Mouse (Mus musculus) left cerebral cortex, postnatal 25 days (tissue): Measurements from ENCODE around the gene Tmem114. TPM values are rescaled to one million over a fixed set of nuclear protein-coding genes. Genes with fewer than 3 reads are reported as not detected.

Experiments
- DNase-seq, 2 experiments: peaks; one replicate each; pipeline ENCODE4 v3.0.0; 2022; ENCODE audit warnings: low spot score in 2 of 2, mixed read lengths in 1 of 2
- intact Hi-C: fragments of 180-260 bp; cut with DNase I; formaldehyde crosslinking; loops from one replicate; pipeline ENCODE4 v1.15.1; 2025
- total RNA-seq, 2 experiments: library from RNA; stranded (reverse); gene quantifications; 2 replicates each; pipeline ENCODE4 v1.2.3; 2021

The Tmem114 gene
- total RNA-seq, 2 experiments from 2014 or later: 2.7 to 3.4 TPM

DNA sequence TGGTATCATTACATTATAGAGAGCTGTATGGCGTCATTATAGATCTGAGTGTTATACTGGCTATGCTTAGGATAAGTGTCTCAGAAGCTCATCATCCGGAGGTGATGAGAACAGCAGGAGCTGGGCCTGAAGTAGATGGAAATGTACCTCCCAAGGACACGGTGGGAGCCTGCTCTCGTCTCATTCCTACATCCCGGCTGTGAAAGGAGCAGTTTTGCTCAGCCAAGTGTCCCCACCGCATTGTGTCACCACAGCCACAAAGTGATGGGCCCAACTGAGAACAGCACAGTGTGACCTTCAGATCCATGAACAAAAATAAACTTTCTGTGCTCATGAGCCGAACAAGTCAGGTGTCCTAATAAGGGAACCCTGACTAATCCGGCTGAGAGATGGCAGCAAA, 8.9 kb downstream of the Tmem114 start:
- DNase-seq: no peak
- intact Hi-C loops: loop anchor here (5.0 kb wide), 1 partner anchor 56 kb away; the partner anchor contains the start of gene Mettl22

DNA sequence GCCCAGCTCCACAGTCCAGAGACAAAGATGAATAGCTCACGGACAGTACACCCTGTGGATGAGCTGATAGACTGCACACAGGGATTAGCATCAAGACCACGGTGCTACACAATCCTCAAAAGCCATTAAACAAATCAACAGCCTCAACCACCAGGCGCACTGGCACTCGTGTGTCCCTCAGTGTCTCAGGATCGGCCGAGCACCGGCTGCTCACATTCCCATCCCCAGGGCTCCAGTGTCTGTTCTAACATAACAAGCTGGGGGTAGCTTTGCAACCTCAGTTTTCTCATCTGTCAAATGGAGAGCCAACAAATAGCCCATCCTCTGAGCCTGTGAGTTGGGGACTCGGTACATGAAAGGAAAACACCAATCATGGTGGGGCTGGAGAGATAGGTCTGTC, 11.5 kb downstream of the Tmem114 start:
- intact Hi-C loops: loop anchor here (5.0 kb wide), 1 partner anchor 79 kb away; no protein-coding TSS in a partner anchor
- DNase-seq: no peak

DNA sequence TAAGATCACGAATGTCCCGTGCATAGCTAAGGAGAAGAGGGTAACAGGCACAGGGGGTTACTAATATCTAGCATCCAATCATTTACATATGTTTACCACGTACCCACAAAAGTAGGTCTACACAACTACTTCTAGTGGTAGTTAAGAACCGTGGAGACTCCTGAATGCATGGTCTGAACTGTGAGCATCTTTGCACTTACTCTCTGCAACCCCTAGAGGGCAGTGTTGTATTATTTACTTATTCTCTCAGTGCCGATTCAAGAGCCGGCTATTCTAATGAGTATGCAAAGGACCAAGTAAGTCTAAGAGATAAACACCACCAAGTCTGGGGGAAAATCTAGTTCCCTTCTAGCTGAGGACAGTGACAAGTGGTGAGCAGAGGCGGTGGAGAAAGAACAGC, 12.7 kb downstream of the Tmem114 start:
- peak; percentile 59 to 79 for DNase-seq
- intact Hi-C loops: loop anchor here (5.0 kb wide), 1 partner anchor 80 kb away; no protein-coding TSS in a partner anchor

DNA sequence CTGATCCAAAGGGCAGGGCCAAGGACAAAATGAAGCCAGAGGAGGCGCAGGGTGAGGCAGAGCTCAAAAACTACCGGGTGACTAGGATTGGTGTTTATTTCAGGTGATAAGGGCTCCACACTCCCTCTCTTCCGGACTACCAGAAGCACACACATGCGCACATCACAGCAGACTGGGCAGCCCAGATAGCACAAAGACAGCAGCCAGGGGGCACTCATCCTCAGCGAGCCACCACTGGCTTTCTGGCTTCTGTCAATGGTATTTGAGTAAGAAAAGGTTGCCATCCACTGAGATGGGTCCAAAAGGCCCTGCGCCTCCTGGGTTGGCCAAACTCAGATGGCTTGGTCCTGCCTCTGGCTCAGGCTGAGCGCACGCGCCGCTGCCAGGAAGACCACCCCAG, 15.7 kb downstream of the Tmem114 start:
- DNase-seq: no peak
- intact Hi-C loops: loop anchor here (5.0 kb wide), 1 partner anchor 458 kb away; no protein-coding TSS in a partner anchor

DNA sequence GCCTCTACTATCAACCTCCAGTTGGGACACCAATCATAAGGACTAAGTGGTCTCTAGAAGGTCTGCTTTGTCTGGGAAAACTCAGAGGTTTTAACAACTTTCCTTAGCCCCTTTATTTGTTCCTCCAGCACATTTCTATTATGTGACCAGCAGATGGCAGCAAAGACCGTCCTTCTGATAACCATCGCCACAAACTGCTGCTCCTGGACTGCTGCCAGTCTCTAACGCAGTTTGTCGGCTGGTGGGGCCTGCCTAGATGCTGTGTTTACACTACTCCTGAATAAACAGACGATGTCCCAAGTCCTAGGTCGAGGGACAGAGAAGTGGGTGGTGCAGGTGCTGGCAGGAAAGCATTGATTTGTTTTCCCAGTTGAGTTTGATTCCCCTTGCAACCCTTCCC, 18.2 kb downstream of the Tmem114 start:
- intact Hi-C loops: loop anchor here (5.0 kb wide), 1 partner anchor 461 kb away; no protein-coding TSS in a partner anchor

DNA sequence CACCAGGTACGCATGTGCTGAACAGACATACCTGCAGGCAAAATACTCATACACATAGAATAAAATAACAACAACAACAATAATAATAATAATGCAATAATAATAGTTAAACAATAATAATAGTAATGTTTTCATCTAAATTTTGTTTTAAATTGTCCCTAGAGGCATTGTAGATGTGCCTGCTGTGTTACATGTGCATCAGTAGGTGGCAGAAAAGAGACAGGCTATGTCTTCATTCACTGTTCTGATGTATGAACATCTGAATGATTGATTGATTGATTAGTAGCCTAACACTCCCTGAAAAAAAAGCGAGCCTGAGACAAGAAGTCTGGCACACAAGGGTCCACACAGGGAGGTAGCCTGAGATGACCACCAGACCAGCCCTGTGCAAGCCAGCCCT, 22.3 kb downstream of the Tmem114 start:
- no peak for DNase-seq
- intact Hi-C loops: no loop called here

More for the DNA sequence above, 18.2 kb downstream of the Tmem114 start:
- DNase-seq: peak; percentile 69 to 75

DNA sequence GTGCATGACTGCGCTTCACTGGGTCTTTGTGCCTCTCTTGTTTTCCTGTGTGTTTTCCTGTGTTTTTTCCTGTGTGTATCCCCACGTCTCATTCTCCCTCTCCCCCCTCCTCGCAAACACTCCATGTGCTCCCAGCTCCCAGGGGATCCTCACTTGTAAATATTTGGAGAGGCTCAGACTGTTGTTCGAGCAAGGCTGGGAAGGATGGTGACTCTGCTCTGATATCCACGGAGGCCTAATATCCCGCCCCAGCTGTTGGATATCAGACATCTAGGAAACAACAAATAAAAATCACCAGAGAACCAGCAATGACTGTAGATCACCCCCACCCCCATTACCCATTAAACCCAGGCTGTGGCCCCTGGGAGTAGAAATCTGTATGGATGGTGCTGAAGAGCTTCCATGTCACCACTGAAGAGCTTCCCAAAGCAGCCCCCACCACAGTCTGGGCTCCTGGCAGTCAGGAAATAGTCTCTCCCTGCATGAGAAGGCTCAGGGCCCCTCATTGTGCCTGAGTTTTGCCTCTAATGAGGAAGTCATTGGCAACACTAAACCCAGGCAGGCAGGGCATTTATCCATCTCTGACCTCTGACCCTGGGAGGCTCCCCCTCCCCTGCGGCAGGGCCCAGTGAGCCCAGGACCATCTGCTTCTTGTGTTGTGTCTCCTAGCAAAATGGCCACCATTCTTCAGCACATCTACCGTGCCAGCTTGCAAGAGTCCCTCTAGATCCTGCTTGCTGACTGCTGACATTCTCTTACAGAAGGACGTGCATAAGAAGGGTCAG, 23.6 kb downstream of the Tmem114 start:
- intact Hi-C loops: no loop called here
- DNase-seq: no peak

DNA sequence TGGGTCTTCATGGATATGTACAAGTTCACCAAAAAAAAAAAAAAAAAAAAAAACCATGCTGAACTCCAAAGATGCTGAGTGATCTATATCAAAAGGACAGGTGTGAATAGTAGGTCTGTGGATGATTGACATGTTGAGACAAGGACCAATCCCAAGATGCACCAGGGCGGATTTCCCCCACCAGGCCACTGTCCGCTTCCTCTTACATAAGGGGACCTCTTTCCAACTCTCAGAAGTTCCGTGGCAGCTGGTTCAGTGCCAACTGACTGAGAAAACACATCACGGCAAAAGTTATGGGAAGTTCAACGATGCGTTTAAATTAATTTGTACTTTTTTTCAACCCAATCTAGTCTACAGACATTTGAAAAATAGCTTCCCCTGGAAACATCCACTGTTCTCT, 25.1 kb downstream of the Tmem114 start:
- intact Hi-C loops: no loop called here
- no peak for DNase-seq

DNA sequence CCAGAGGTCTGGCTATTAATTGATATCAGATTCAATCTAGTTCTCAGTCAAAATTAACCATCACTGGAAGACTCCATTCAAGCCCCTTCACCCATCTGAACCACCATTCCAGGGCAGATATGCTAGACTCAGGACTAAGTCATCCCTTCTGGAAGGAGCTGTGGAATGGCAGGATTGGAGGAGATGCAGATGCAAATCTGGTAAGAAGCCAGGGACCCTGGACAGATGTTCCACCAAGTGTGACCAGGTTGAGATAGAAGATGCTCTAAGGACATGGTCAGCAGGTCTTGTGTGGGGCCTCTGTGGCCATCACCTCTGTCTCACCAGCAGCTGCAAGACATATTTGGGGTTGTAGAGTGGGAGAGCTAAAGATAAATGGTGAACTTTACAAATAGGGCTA, 30.0 kb downstream of the Tmem114 start:
- DNase-seq: no peak
- intact Hi-C loops: no loop called here

DNA sequence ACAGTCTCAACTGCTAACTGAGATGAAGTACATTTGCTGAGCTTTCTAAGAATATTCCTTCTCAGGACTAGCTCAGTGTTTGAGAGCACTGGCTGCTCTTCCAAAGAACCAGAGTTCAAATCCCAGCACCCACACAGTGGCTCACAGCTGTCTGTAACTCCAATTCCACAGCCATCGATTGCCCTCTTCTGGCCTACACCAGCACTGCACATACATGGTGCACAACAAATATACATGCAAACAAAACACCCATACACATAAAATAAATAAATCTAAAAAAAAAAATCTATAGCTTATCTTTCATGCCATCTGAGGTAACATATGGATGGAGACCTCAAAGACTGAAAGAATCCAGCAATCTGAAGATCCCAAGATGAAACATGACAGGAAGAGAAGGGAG, 36.4 kb downstream of the Tmem114 start:
- intact Hi-C loops: no loop called here
- DNase-seq: no peak

DNA sequence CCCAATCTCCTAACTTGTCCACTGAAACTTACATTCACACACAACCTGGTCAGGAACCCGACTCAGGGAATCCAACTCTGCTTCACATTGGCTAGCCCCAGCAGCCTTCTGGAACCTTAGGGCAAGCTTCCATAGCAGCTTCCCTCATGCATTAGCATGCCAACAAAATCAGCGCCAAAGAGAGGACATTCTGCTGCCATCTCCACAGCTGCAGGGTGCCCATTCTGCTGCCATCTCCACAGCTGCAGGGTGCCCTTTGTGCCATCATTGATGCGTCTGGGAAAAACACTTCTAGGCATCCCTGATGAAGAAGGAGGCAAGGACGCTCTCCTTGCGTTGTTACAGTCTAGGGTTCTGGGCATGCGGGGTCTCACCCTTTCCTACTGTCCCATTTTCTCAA, 38.5 kb downstream of the Tmem114 start:
- intact Hi-C loops: no loop called here
- DNase-seq: no peak

DNA sequence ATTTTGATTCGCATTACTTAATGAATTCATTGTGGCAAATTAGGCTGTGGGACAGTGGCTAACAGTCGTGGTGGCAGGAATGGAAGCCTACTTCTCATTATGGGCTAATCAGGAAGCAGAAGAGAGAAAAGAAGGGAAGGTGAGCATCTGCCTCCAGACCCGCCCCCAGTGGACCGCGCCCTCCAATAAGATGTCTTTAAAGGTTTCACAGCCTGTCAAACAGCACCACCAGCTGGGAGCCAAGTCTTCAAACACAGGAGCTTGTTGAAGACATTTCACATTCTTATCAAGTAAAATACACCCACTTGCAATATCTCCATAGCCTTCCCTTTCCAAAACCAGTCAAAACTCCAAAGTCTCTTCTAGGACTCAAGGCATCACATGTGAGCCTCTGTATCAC, 39.3 kb downstream of the Tmem114 start:
- no peak for DNase-seq
- intact Hi-C loops: no loop called here

DNA sequence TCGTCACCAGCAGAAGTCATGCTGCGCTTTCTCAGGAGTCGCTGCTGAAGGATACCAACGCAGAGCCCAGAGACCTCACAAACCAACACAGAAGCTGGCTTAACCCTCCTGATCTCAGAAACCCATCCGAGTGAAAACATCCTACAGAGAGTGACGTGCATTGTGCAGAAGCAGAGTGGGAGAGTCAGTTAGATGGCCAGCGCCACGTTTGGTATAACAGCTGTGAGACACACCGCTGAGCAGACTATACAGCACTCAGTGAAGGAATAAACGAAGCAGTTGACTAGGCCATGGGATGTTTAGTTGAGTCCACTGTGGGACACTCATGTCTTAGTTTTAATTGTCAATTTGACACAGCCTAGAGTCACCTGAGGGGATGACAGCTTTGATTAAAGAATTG, 40.2 kb downstream of the Tmem114 start:
- no peak for DNase-seq
- intact Hi-C loops: no loop called here

DNA sequence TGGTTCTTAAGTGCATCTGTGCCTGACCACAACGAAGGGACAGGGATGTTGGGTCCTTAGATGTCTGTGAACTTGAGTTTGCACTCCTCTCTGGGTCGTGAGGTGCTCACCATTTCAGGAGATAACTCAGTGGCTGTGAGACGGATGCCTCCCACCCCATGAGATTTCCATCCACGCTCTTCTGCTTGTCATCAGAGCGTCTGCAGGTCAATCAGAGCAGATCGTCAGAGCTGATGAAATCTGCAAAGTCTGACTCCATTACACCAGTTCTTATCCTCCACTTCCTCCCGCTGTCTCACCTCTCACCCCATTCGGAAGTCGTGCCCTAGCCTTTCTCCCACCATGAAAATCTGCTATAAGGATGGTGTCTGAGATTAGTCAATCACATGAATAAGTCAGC, 41.5 kb downstream of the Tmem114 start:
- DNase-seq: no peak
- intact Hi-C loops: no loop called here

DNA sequence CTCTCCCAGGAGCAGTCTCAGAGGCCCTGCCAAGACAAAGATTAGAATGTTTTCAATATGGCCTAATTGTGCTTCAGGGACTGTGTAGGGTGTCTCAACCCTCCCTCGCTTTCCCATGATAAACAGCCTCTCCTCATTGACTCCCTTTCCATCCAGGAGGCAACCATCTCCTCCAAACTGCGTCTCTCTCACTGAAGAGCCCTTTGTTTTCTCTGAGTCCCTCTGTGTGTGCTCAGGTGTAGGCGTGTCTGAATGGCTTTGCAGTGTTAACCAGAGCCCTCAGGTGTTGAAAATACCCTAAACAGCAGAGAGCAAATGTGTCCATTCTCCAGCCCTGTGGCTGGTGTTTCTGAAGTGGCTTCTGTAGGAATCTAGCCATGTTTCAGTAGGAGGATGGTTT, 61.9 kb downstream of the Tmem114 start:
- intact Hi-C loops: no loop called here
- no peak for DNase-seq

Other genes starting within 250 kb of the Tmem114 start
- gene Mettl22, start 45.7 kb upstream of the Tmem114 start, total RNA-seq: 10 to 100 TPM; 21.6 to 24.3 TPM
- gene Abat, start 88.3 kb upstream of the Tmem114 start, total RNA-seq: 100 to 1,000 TPM; 147 to 179 TPM
- 10 to 100 TPM; 26.8 to 31.0 TPM for gene Pmm2, start 212.5 kb upstream of the Tmem114 start, total RNA-seq
- 10 to 100 TPM; 12.6 to 12.8 TPM for gene Tmem186, start 212.6 kb upstream of the Tmem114 start, total RNA-seq
- 10 to 100 TPM; 13.2 to 19.4 TPM for gene Carhsp1, start 247.0 kb upstream of the Tmem114 start, total RNA-seq